In genomic region chr6:71911686-71912450, GRCm38 (mm10) we compare ENCODE assay signal across 17 mouse cellular contexts. TPM values are rescaled to one million over a fixed set of nuclear protein-coding genes. Genes with fewer than 3 reads are reported as not detected.
DNase-seq lines count a peak whose midpoint lies in the region; ATAC-seq and TF ChIP-seq lines count a peak whose summit lies in the region.
"Had no signal": no experiment of that assay in that cellular context is flagged by ENCODE, and none has a peak within 500 bp of the region (broad histone marks: within the 10 kb centered on the region; RNA-seq: fewer than 3 reads in every experiment).

No protein-coding gene starts in this region.

- DNase-seq in R1 (ENCODE audit: low read depth, low spot score) = peak; percentile 41
- peak; percentile 51 for DNase-seq in adrenal gland, postnatal 10 days
- no peak for DNase-seq in layer of hippocampus, adult 8-10 months (ENCODE audit: low spot score in 2 of 2)
- DNase-seq: cerebellum, adult 9-10 months; kidney, postnatal 25 days; lung, postnatal 36 days; midbrain, embryonic 14.5 days; right cerebral cortex, adult 18-20 months; thymus, postnatal 25 days had no signal

- H3K4me2 ChIP-seq in heart, embryonic 16.5 days (ENCODE audit: low read depth, low read length) = peak overlapping the region; percentile 34
- H3K4me2 ChIP-seq in myocyte (ENCODE audit: low read depth) = peak overlapping the region; percentile 52
- no peak overlapping the region for H3K4me2 ChIP-seq in forebrain, embryonic 16.5 days (ENCODE audit: low read length)
- H3K4me2 ChIP-seq: limb, embryonic 12.5 days had no signal

- H3K9ac ChIP-seq in heart, embryonic 16.5 days (ENCODE audit: low read length) = no peak overlapping the region; the same call in 1 of the 2 replicates
- H3K9ac ChIP-seq in forebrain, embryonic 16.5 days (replicated peaks; ENCODE audit: low read depth, low read length) = no peak overlapping the region
- H3K9ac ChIP-seq: limb, embryonic 12.5 days had no signal

- no peak overlapping the region for H3ac ChIP-seq in myocyte (ENCODE audit: control insufficient read depth, insufficient read length)

- H3K4me1 ChIP-seq in heart, embryonic 16.5 days (ENCODE audit: control insufficient read depth, insufficient read depth, low read length) = peaks cover 22% of the 10 kb centered on the region
- peaks cover 13% of the 10 kb centered on the region for H3K4me1 ChIP-seq in forebrain, embryonic 16.5 days (replicated peaks; ENCODE audit: control insufficient read depth, insufficient read depth, low read length)

- no peak for ATAC-seq in heart, embryonic 16.5 days (replicated peaks; ENCODE audit: extremely low read depth, insufficient read depth, low FRiP score)
- no peak for ATAC-seq in forebrain, embryonic 16.5 days
- ATAC-seq in megakaryocyte-erythroid progenitor cell, adult 5-6 weeks (replicated peaks; ENCODE audit: low FRiP score, low TSS enrichment, poor library complexity, severe bottlenecking) = no peak
- ATAC-seq: intestine, embryonic 16.5 days had no signal

- peak overlapping the region; percentile 81 for H3K27ac ChIP-seq in heart, embryonic 16.5 days (ENCODE audit: low read length)
- H3K27ac ChIP-seq in forebrain, embryonic 16.5 days (ENCODE audit: low read length) = no peak overlapping the region
- H3K27ac ChIP-seq: limb, embryonic 12.5 days had no signal

- H3K36me3 ChIP-seq in heart, embryonic 16.5 days (ENCODE audit: control insufficient read depth, insufficient read depth) = peaks cover 14% of the 10 kb centered on the region
- peaks cover 17% of the 10 kb centered on the region for H3K36me3 ChIP-seq in myocyte (ENCODE audit: control insufficient read depth, insufficient read depth)
- no peaks in the 10 kb centered on the region; the same call in 1 of the 2 replicates for H3K36me3 ChIP-seq in forebrain, embryonic 16.5 days (ENCODE audit: control insufficient read depth, insufficient read depth)

- no peak overlapping the region for H3K4me3 ChIP-seq in heart, embryonic 16.5 days (ENCODE audit: low read length)
- H3K4me3 ChIP-seq in myocyte = no peak overlapping the region
- H3K4me3 ChIP-seq in forebrain, embryonic 16.5 days (replicated peaks; ENCODE audit: low read length) = no peak overlapping the region
- H3K4me3 ChIP-seq: erythroblast, embryonic 14.5 days; limb, embryonic 12.5 days had no signal

- 38% methylated on average over 5 of the region's 5 CpGs for WGBS in heart, embryonic 16.5 days
- WGBS in forebrain, embryonic 16.5 days = 84% methylated on average over 5 of the region's 5 CpGs

- H3K9me3 ChIP-seq in heart, embryonic 16.5 days (replicated peaks; ENCODE audit: control insufficient read depth, low read length) = no peaks in the 10 kb centered on the region
- no peaks in the 10 kb centered on the region for H3K9me3 ChIP-seq in forebrain, embryonic 16.5 days (ENCODE audit: control insufficient read depth, low read length)
- H3K9me3 ChIP-seq: limb, embryonic 12.5 days had no signal

- TF ChIP-seq POLR2A in myocyte (IDR thresholded peaks at IDR 0.05; ENCODE audit: insufficient read length, low read depth) = no peak

- H3K27me3 ChIP-seq in heart, embryonic 16.5 days (ENCODE audit: control insufficient read depth, insufficient read depth, low read length) = no peaks in the 10 kb centered on the region
- H3K27me3 ChIP-seq in myocyte (ENCODE audit: control insufficient read depth, insufficient read depth, insufficient read length) = no peaks in the 10 kb centered on the region
- H3K27me3 ChIP-seq in forebrain, embryonic 16.5 days (replicated peaks; ENCODE audit: control insufficient read depth, insufficient read depth, low read length) = no peaks in the 10 kb centered on the region
- H3K27me3 ChIP-seq: CH12.LX; limb, embryonic 12.5 days had no signal

- peaks cover 37% of the 10 kb centered on the region for H3K79me2 ChIP-seq in myocyte (ENCODE audit: control insufficient read depth, insufficient read depth)

TF ChIP-seq in myocyte, 11 proteins besides CTCF, POLR2A, EP300 and RAD21:
- TF ChIP-seq SRF (IDR thresholded peaks at IDR 0.05; ENCODE audit: control insufficient read depth, insufficient read length, low read depth) (no peak), USF1 (IDR thresholded peaks at IDR 0.05; ENCODE audit: low read depth) (no peak), TCF3 (IDR thresholded peaks at IDR 0.05; ENCODE audit: insufficient read length, low read depth) (no peak), CEBPB (IDR thresholded peaks at IDR 0.05; ENCODE audit: insufficient read depth, poor library complexity, severe bottlenecking) (no peak), POLR2AphosphoS2 (IDR thresholded peaks at IDR 0.05; ENCODE audit: insufficient read length, low read depth) (no peak), MAX (IDR thresholded peaks at IDR 0.05; ENCODE audit: low read depth) (no peak), REST (IDR thresholded peaks at IDR 0.05; ENCODE audit: insufficient read depth, insufficient read length) (no peak), TCF12 (IDR thresholded peaks at IDR 0.05; ENCODE audit: insufficient read depth, poor library complexity, severe bottlenecking) (no peak), E2F4 (IDR thresholded peaks at IDR 0.05; ENCODE audit: insufficient read depth) (no peak), MYOD1 (IDR thresholded peaks at IDR 0.05; ENCODE audit: control insufficient read depth in 1 of 3, insufficient read length in 2 of 3, low read depth in 2 of 3) (no peak), MYOG (IDR thresholded peaks at IDR 0.05; ENCODE audit: control insufficient read depth in 1 of 3, insufficient read depth in 1 of 3, insufficient read length in 2 of 3, low read depth in 2 of 3) (no peak)
TF ChIP-seq in myocyte: peak in this region for 0.

RNA-seq across cellular contexts. Expression of gene Polr1a, which starts 3.0 kb away (rescaled TPM):
- total RNA-seq in adrenal gland, postnatal 10 days (2021) = 10 to 100 TPM; 46.3 to 55.4 TPM
- polyA plus RNA-seq in heart, embryonic 16.5 days (2015; fragmentation: Nextera tagmentation; extraction: Ambion mirVana) = 21.9 and 22.0 TPM in 2 replicates
- polyA plus RNA-seq in myocyte (2012; fragmentation: generic; extraction: Trizol) = 32.8 TPM
- 20.1 and 21.2 TPM in 2 replicates for polyA plus RNA-seq in forebrain, embryonic 16.5 days (2015; fragmentation: Nextera tagmentation; extraction: Ambion mirVana)
- 64.8 and 73.2 TPM in 2 replicates for total RNA-seq in megakaryocyte-erythroid progenitor cell, adult 5-6 weeks (2014; fragmentation: Nextera tagmentation)
- total RNA-seq in megakaryocyte-erythroid progenitor cell, adult 5-6 weeks (2017) = 91.2 and 118 TPM in 2 replicates
- total RNA-seq in layer of hippocampus, adult 8-10 months (2022) = 10 to 100 TPM; 31.5 to 41.4 (median 35.3) TPM

RNA-seq across cellular contexts. Expression of gene Ptcd3, which starts 3.3 kb away (rescaled TPM):
- 100 to 1,000 TPM; 115 to 136 TPM for total RNA-seq in adrenal gland, postnatal 10 days (2021)
- 107 and 114 TPM in 2 replicates for polyA plus RNA-seq in heart, embryonic 16.5 days (2015; fragmentation: Nextera tagmentation; extraction: Ambion mirVana)
- 20.3 TPM for polyA plus RNA-seq in myocyte (2012; fragmentation: generic; extraction: Trizol)
- 102 and 104 TPM in 2 replicates for polyA plus RNA-seq in forebrain, embryonic 16.5 days (2015; fragmentation: Nextera tagmentation; extraction: Ambion mirVana)
- total RNA-seq in megakaryocyte-erythroid progenitor cell, adult 5-6 weeks (2014; fragmentation: Nextera tagmentation) = 181 and 208 TPM in 2 replicates
- total RNA-seq in megakaryocyte-erythroid progenitor cell, adult 5-6 weeks (2017) = 211 and 291 TPM in 2 replicates
- total RNA-seq in layer of hippocampus, adult 8-10 months (2022) = 10 to 100 TPM; 68.3 to 81.5 (median 73.6) TPM

Comparison
In these comparisons a context has a peak if more than half of its experiments do, and no peak if none do; other contexts are left out.
1. DNase-seq: peak in R1 (single experiment) and adrenal gland, postnatal 10 days (single experiment); none in layer of hippocampus, adult 8-10 months (0 of 2).